Mouse (Mus musculus) ES-Bruce4 (cell line): ENCODE measurements around the gene Xrcc3. TPM values are rescaled to one million over a fixed set of nuclear protein-coding genes. Genes with fewer than 3 reads are reported as not detected.

Experiments used
- H3K27ac ChIP-seq: 2 replicates; pipeline ENCODE4 v1.5.1; 2012; ENCODE audit warnings: low read length, inconsistent platforms; ENCODE audit not compliant: insufficient read depth
- H3K27me3 ChIP-seq: 2 replicates; pipeline ENCODE4 v1.6.1; 2012; ENCODE audit warnings: mild to moderate bottlenecking, low read length, inconsistent platforms; ENCODE audit not compliant: control insufficient read depth, poor library complexity, insufficient read depth, severe bottlenecking
- H3K36me3 ChIP-seq: 2 replicates; pipeline ENCODE4 v1.6.1; 2012; ENCODE audit warnings: inconsistent platforms, mild to moderate bottlenecking, low read length, moderate library complexity; ENCODE audit not compliant: control insufficient read depth, poor library complexity, insufficient read depth, severe bottlenecking
- H3K4me1 ChIP-seq: one replicate; pipeline ENCODE4 v1.8.1; 2011; ENCODE audit warnings: low read length; ENCODE audit not compliant: control insufficient read depth, insufficient read depth
- H3K4me3 ChIP-seq: 2 replicates; pipeline ENCODE4 v1.5.1; 2011; ENCODE audit warnings: low read depth, mild to moderate bottlenecking, low read length
- H3K9ac ChIP-seq: 2 replicates; pipeline ENCODE4 v1.6.1; 2012; ENCODE audit warnings: low read depth, mild to moderate bottlenecking, inconsistent platforms; ENCODE audit not compliant: poor library complexity, severe bottlenecking
- H3K9me3 ChIP-seq: replicated peaks from 2 replicates; pipeline ENCODE4 v1.6.1; 2012; ENCODE audit warnings: mild to moderate bottlenecking, low read length, inconsistent platforms; ENCODE audit not compliant: control insufficient read depth, poor library complexity, insufficient read depth, severe bottlenecking
- CTCF ChIP-seq: IDR thresholded peaks from one replicate; pipeline ENCODE4 v1.8.1; 2011; ENCODE audit warnings: low read depth, low read length
- EP300 ChIP-seq: IDR thresholded peaks from 2 replicates; pipeline ENCODE4 v1.6.1; 2011; ENCODE audit warnings: low read depth, low read length; ENCODE audit not compliant: insufficient read depth
- POLR2A ChIP-seq: IDR thresholded peaks from one replicate; pipeline ENCODE4 v1.8.1; 2011; ENCODE audit warnings: low read length; ENCODE audit not compliant: insufficient read depth
- polyA plus RNA-seq: library from polyadenylated mRNA; stranded (reverse); fragments of >200 nt; gene quantifications from 2 replicates; pipeline ENCODE4 v1.2.4, GENCODE M21; 2011; ENCODE audit warnings: low read depth; ENCODE audit not compliant: missing spikeins, insufficient read depth, insufficient read length

The Xrcc3 gene
- polyA plus RNA-seq, 1 experiment = 14.3 TPM

DNA sequence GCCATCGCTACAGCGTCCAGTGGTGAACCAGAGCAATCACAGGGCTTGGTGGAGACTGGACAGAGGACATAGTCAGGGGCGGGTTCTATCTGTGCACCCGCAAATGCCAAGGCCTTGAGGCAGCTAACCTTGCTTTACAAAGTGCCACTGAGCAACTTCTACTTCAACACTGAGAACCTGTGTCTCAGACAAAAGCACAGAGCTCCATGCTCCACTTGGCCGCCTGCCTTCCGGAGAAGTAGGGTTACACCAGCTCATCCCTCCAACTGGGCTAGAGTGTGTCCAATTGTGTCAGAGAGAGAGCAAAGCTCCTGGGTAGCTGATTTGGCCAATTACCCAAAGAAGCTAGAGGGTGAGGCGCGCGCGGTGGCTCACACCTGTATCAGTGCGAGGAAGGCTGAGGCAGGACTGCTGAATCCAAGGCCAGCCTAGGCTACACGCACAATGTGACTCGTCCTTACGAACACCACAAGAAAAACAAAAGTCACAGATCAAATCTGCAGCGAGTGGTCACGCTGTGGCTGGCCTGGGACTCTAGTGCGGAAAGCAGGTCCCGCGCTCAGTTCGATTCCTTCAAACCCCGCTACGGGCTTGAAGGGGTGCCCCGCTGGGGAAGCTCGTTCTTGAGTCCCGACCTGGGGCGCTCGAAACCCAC lies 435 bp downstream of the Xrcc3 start:
- H3K27ac ChIP-seq = no peak overlapping the region
- no peaks in the 10 kb centered on the region for H3K4me1 ChIP-seq
- no peak for TF ChIP-seq CTCF
- TF ChIP-seq POLR2A = no peak
- TF ChIP-seq EP300 = no peak

DNA sequence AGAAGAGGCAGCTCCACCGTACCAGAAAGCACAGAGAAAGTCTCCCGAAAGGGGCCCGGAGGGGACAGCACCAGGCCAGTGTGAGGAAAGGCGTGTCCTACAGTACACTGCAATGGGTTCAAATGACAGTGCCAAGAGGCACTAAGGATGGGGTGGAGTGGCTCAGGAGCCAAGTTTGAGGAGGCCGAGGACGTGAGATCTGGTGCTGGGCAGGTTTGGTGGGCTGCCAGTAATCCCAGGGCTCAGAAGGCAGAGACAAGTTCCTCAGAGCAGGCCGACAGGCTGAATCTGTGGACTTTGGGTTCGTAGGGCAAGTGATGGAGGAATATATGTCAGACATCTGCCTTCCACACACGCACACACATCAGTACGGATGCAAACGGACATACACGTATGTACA lies 1.1 kb downstream of the Xrcc3 start:
- peak overlapping the region; percentile 67; the same call in 1 of the 2 replicates for H3K9ac ChIP-seq
- no peaks in the 10 kb centered on the region for H3K36me3 ChIP-seq
- TF ChIP-seq POLR2A = no peak
- TF ChIP-seq CTCF = no peak
- TF ChIP-seq EP300 = no peak
- H3K9me3 ChIP-seq = no peaks in the 10 kb centered on the region
- H3K27me3 ChIP-seq = no peaks in the 10 kb centered on the region
- H3K4me3 ChIP-seq = peak overlapping the region; percentile 92
- no peak overlapping the region for H3K27ac ChIP-seq
- H3K4me1 ChIP-seq = no peaks in the 10 kb centered on the region

More for the DNA sequence above, 435 bp downstream of the Xrcc3 start:
- peak overlapping the region; percentile 92 for H3K4me3 ChIP-seq
- no peaks in the 10 kb centered on the region for H3K36me3 ChIP-seq
- H3K27me3 ChIP-seq = no peaks in the 10 kb centered on the region
- H3K9ac ChIP-seq = peak overlapping the region; percentile 67
- no peaks in the 10 kb centered on the region for H3K9me3 ChIP-seq

DNA sequence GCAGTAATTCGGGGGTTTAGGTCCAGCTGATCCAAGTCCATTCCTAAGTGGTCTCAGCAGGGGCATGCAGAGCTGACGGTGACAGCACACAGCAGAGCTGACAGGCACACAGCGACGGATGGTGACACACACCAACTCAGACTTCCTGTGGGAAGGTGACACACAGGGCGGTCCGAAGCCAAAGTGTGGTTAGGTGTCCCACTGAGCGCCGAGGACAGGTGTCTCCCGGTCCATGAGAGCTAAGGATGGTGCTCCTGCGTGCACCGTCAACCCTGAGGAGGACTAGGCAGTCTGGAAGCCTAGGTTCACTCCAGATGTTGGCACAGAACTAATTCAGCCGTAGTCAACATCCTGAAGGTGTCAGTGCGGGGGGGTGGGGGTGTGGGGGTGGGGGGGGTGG lies 1.6 kb downstream of the Xrcc3 start:
- H3K4me1 ChIP-seq = no peaks in the 10 kb centered on the region
- H3K27ac ChIP-seq = no peak overlapping the region
- no peaks in the 10 kb centered on the region for H3K27me3 ChIP-seq

DNA sequence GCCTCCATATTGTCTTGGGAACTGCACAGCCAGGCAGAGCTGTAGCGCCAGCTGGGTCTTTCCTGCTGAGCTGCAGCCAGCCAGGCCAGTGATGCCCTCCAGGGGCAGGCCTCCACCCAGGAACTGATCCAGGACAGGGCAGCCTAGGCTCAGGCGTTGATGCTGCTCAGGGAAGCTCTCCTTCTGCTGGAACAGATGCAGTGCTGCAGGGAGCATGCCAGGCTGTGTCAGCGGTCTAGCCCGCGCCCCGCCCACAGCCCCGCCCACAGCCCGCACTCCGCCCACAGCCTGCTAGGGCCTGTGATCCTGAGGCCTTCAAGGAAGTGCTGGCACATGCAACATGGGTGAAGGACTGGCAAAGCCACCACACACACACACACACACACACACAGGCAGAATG lies 3.9 kb downstream of the Xrcc3 start:
- Histone ChIP-seq H3K9ac (no peak overlapping the region), H3K36me3 (no peaks in the 10 kb centered on the region), H3K27me3 (no peaks in the 10 kb centered on the region), H3K4me3 (no peak overlapping the region), H3K27ac (no peak overlapping the region), H3K4me1 (no peaks in the 10 kb centered on the region), H3K9me3 (no peaks in the 10 kb centered on the region)
- TF ChIP-seq POLR2A (no peak), EP300 (no peak), CTCF (no peak)

More for the DNA sequence above, 1.6 kb downstream of the Xrcc3 start:
- Histone ChIP-seq H3K4me3 (no peak overlapping the region), H3K9me3 (no peaks in the 10 kb centered on the region), H3K9ac (no peak overlapping the region), H3K36me3 (no peaks in the 10 kb centered on the region)
- TF ChIP-seq EP300 = no peak
- no peak for TF ChIP-seq CTCF
- TF ChIP-seq POLR2A = no peak

DNA sequence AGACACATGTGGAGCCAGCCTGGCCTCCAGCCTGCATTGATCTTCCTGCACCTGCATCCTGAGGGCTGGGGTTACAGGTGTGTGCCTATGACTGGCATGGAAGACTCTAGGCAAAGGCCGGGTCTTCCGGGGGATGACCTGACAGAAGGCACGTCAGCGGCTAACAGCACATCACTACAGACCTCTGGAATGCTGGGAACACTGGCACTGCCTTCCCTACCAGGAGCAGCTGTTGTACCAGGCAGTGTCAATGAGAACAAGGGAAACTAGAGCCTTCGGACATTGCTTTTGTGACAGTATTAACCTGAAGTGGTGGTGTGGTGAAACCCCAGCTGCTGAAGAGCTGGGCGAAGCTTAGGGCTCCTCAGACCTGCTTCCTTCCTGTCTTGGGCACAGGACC lies 4.9 kb downstream of the Xrcc3 start:
- Histone ChIP-seq H3K4me3 (no peak overlapping the region), H3K4me1 (no peaks in the 10 kb centered on the region), H3K27ac (no peak overlapping the region), H3K27me3 (no peaks in the 10 kb centered on the region), H3K36me3 (no peaks in the 10 kb centered on the region), H3K9ac (no peak overlapping the region), H3K9me3 (no peaks in the 10 kb centered on the region)
- no peak for TF ChIP-seq POLR2A
- TF ChIP-seq EP300 = no peak
- TF ChIP-seq CTCF = no peak

DNA sequence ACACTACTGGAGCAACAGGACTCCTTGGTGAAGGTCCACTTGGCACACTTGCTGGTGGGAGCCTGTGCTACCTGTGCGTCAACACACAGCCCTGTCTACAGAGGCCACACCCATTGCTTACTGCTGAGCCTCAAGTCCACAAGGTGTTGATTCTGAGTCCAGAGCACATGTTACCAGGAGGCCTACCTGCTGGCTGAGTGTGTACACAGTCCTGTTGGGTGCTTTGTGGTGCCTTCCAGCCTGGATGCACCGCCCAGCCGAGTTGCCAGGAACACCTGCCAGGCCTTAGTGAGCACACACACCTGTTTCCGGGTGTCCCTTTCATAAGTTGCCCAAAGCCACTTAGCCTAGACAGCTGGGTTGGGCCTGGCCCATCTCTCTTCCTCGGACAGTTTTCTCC lies 10.1 kb downstream of the Xrcc3 start:
- no peak overlapping the region for H3K4me3 ChIP-seq
- H3K9ac ChIP-seq = no peak overlapping the region
- H3K9me3 ChIP-seq = no peaks in the 10 kb centered on the region
- H3K36me3 ChIP-seq = no peaks in the 10 kb centered on the region
- no peaks in the 10 kb centered on the region for H3K27me3 ChIP-seq
- H3K4me1 ChIP-seq = no peaks in the 10 kb centered on the region
- no peak for TF ChIP-seq EP300
- no peak for TF ChIP-seq POLR2A
- no peak for TF ChIP-seq CTCF
- H3K27ac ChIP-seq = no peak overlapping the region
